Mouse (Mus musculus) granulocyte monocyte progenitor cell, adult 5-6 weeks (primary cell): ENCODE measurements around the gene Slc29a1. TPM values are rescaled to one million over a fixed set of nuclear protein-coding genes. Genes with fewer than 3 reads are reported as not detected.
A peak's percentile ranks its signal among the peaks of the same experiment; 100 is the strongest.

Experiments
- ATAC-seq: replicated peaks from 2 replicates; pipeline ENCODE4 v1.8.0; 2016; ENCODE audit warnings: mild to moderate bottlenecking, moderate TSS enrichment, inconsistent platforms; ENCODE audit not compliant: poor library complexity, severe bottlenecking
- total RNA-seq, 2 experiments: library from RNA; stranded (forward) in 1 of 2; stranded (reverse) in 1 of 2; fragments of 200-712, 200-1000 nt in 1 of 2; fragments of >200 nt in 1 of 2; fragmentation: Nextera tagmentation in 1 of 2; gene quantifications; 2 replicates each; pipeline ENCODE4 v1.2.3; 2014 to 2017

Slc29a1 gene
- total RNA-seq, 2 experiments from 2014 or later = 53.2 to 60.7 TPM

GRCm38 (mm10) chr17:45573780-45574123, 25.7 kb downstream of the Slc29a1 start:
- ATAC-seq = peak; percentile 41

GRCm38 (mm10) chr17:45573087-45573779, 26.2 kb downstream of the Slc29a1 start, which contains the start of gene Hsp90ab1:
Gene Hsp90ab1, minus strand, starts transcription at chr17:45573271.
- peak; percentile 64 for ATAC-seq

- peak; percentile 38 for ATAC-seq
Measured at GRCm38 (mm10) chr17:45572103-45573086, 27.0 kb downstream of the Slc29a1 start.

- ATAC-seq = no peak
Measured at GRCm38 (mm10) chr17:45569999-45570398, 29.4 kb downstream of the Slc29a1 start.

- no peak for ATAC-seq
Measured at GRCm38 (mm10) chr17:45568990-45569389, 30.4 kb downstream of the Slc29a1 start.

- ATAC-seq = no peak
Measured at GRCm38 (mm10) chr17:45567162-45567601, 32.2 kb downstream of the Slc29a1 start.

- ATAC-seq = no peak
Measured at GRCm38 (mm10) chr17:45566360-45567161, 32.8 kb downstream of the Slc29a1 start.

- ATAC-seq = peak; percentile 4; the same call in 1 of the 2 replicates
Measured at GRCm38 (mm10) chr17:45566031-45566359, 33.4 kb downstream of the Slc29a1 start.

- ATAC-seq = no peak
Measured at GRCm38 (mm10) chr17:45565103-45565502, 34.3 kb downstream of the Slc29a1 start.

GRCm38 (mm10) chr17:45564531-45565084, 34.8 kb downstream of the Slc29a1 start:
- no peak for ATAC-seq

GRCm38 (mm10) chr17:45563655-45564530, 35.5 kb downstream of the Slc29a1 start, which contains the start of gene Slc35b2:
Gene Slc35b2, plus strand, starts transcription at chr17:45563874.
- ATAC-seq = peak; percentile 73

- ATAC-seq = no peak
Measured at GRCm38 (mm10) chr17:45563216-45563615, 36.2 kb downstream of the Slc29a1 start.

GRCm38 (mm10) chr17:45559732-45560525, 39.5 kb downstream of the Slc29a1 start:
- ATAC-seq = no peak

- peak; percentile 12 for ATAC-seq
Measured at GRCm38 (mm10) chr17:45557998-45558862, 41.2 kb downstream of the Slc29a1 start.

GRCm38 (mm10) chr17:45557246-45557824, 42.1 kb downstream of the Slc29a1 start:
- 0 out of 2 replicates have a peak, but pooled peaks have one; percentile 4 for ATAC-seq

- ATAC-seq = peak; percentile 27
Measured at GRCm38 (mm10) chr17:45556514-45557245, 42.7 kb downstream of the Slc29a1 start.
